Mouse (Mus musculus): ENCODE measurements around the gene Iscu.
"Not testable (repeated sequence)": the region's sequence is repeated elsewhere in the genome, so short reads cannot be mapped to it uniquely, and the experiment has no call there.

The Iscu gene

DNA sequence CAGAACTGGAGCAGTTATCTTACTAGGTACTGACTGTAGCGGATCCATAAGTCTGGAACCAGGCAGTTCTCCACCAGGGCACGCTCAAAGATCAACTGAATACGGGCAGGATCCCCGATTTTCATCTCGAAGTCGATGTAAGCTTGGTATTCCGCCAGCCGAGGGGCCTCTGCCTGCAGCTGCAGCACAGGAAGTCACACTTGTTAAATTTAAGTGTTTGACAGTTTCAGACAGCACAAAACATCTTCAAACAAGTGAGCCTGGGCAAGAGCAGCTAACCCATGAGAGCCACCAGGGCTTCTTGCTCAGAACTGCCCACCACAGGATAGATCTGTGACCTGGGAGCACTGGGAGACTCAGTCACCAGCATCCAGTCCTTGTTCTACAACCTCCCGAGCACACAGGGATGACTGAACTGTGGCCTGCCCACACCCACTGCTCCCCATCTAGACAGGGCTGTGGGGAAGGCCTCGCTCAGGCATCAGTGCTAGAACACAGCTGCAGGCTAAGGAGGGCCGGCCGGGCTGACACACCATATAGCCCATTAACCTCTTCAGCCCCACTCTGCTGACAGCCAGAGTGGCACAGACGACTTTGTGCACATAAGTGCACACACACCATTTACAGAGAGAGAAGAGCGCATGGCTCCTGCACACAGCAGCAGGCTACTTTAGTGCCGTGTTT is 17.1 kb upstream of the Iscu start:
- no peak for DNase-seq (ENCODE audit: low read depth, low spot score)

DNA sequence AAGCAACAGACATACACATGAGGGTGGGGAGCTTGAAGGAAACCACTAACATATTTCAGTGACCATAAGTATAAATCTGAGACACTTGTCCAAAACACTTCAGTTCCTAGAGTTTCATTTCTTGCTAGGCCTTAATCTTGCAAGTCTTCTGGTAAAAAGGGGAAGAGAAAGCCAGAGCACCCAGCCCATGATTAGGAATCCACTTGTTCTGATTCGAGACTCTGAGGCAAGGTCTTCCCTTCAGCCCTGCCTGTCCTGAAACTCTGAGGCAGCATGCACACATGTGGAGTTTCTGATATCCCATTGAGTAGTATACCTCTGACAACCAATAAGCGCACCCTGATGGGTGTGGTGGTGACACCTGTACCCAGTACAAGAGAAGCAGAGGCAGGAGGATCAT is 11.0 kb upstream of the Iscu start:
- no peak for DNase-seq (ENCODE audit: low read depth, low spot score)

DNA sequence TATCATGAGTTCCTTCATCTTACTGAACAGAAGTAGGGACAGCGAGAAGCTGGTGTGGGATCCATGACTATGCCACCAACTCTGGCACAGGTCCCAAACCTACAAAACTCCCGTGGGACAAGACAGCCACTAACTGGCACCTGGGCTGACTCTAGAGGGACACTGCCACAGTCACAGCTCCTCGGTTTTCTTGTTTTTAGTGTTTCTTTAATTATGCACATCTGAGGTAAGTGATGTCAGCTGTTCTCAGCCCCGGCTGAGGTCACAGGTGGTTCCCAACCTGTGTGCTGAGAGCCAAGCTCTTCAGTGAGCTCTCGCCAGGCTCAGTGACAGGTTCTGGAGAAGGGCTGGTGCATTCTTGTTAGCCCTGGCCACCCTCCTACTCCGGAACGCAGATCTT is 8.1 kb upstream of the Iscu start:
- no peak for DNase-seq (ENCODE audit: low read depth, low spot score)

DNA sequence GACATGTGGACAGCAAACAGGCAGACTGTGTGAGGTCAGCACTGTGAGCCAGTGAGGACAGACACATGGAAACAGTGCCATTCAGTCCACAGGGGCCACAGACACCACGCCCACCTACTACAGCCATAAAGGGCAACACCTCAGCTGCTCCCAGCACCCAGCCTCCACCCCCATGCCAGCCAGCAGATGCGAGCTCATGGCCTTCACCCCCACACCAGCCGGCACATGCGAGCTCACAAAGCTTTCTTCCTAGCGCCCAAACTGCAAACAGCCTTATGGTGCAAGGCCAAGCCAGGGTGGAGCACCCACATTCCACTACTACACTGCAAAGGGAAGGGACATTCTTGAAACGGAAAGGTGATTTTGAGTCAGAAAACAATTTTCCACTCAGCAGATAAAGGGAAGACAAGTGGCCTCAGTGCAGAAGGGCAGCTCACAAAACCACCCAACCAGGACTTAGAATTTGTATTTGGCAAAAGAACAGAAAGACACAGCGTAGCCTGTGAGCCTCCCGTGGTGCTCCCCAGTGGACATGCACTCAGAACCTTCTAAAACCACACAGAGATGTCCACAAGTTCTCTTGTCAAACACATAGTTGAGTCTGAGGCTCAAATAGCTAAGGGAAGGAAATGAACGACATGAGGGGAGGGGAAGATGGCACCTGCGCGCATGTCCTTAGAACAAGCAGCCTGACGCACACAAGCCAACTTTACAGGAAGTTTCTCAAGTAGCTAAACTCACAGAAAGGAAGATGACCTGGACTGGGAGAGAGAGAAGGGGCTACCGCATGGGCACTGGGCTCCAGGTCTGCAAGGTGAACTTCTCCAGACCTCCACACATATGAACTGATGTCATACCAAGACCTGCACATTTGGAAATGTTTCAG is 6.7 kb upstream of the Iscu start:
- no peak for DNase-seq (ENCODE audit: low read depth, low spot score)

DNA sequence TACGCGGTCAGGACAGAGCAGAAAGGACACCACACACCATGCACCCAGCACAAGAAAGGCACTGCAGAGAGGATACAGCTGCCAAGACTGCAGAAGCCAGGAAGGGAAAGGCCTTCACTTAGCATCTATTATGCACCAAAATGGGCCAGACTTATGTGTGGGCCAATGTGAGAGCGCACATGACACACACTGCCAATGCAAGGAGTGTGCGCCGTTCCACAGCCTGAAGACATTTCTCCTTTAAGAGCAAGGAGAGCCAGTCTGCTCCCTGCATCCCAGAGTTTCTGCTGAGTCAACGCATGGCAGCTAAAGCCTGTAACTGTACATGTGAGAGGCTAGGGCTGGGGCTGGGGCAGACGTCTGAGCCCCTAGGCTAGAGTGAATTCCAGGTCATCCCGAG is 3.7 kb upstream of the Iscu start:
- no peak for DNase-seq (ENCODE audit: low read depth, low spot score)

DNA sequence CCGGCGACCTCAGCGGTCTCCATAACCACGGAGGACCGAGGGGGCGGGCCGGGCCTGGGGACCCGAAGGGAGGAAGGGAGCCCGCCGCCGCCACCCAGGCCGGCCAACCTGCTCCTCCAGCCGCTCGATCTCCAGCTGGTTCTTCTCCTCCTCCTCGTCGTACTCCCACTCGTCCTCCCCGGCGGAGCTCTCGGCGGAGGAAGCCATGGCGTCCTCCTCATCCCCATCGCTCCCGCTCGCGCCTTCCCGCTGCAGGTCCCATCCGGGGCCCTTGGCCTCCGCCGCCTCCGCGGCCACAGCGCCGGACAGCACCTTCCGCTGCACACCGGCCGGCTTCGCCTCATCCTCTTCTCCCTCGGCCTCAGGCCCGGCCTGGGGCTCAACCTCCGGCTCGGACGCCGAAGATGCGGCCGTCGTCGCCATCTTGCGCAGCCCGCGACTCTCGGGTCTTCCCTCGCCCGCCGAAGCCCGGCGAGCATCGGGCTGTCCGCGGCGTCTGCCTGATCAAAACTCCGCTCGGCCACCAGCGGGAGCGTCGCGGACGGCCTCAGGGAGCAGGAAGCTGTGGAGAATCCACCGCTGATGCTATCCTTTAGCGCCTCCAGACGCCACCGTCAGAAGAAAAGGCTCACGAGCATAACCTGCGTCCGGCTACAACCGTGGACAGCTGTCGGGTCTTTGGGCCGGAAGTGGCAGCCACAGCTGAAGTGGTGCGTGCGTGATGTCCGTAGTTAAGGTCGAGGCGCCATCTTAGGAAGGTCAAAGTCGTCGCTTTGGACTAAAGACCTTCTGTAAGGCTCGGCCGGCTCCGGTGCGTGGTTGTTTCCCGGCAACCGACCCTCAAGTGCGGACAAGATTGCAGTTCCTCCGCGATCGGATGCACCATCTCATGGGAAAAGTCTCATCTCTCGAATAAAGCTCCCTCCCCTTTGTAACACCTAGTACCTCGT is 1.1 kb upstream of the Iscu start:
- DNase-seq (ENCODE audit: low read depth, low spot score), result peak; percentile 88

DNA sequence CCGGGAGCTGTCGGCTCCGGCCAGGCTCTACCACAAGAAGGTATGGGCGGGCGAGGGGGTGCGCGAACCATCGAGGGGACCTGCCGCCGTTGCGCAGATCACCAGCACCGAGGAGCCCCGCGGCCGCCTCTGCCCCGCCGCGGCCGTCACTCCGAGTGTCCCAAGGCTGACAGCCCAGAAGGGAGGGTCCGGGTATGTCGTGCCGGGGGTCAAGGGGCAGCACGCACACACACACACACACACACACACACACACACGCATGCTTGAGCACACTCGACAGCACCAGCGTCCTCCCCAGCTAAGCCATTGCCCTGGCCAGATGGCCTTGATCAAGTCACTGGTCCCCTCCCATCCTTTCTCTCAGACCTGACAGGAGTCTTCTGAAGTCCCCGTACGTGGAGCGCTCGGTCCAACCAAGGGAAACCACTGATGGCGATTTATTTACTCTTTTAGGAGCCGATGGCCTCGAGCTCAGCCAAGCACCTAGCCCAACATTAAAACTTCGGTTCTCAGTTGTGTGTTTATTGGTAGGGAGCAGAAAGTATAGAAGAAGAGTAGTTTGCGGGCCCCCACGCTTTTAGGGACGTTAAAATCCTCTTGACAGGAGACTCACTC is 464 bp downstream of the Iscu start:
- no peak for DNase-seq (ENCODE audit: low read depth, low spot score)

DNA sequence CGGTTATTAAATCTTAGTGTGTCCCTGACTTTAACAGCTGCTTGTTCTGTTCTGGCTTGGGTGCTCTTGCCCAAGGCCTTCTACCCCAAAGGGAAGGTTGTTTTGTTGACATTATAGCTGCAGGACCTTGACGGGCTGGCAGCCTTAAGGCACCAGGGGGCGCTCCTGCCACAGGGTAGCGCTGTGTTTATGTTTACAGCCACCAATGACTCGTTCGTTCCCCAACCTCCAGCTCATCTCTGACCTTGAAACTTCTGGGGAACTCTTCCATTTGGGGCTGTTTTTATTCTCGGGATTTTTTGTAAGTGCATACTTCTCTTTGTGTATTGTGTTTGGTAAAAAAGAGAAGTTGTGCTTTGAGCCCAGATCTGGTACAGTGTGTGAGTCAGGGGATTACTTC is 1.1 kb downstream of the Iscu start:
- DNase-seq (ENCODE audit: low read depth, low spot score), result peak; percentile 25

DNA sequence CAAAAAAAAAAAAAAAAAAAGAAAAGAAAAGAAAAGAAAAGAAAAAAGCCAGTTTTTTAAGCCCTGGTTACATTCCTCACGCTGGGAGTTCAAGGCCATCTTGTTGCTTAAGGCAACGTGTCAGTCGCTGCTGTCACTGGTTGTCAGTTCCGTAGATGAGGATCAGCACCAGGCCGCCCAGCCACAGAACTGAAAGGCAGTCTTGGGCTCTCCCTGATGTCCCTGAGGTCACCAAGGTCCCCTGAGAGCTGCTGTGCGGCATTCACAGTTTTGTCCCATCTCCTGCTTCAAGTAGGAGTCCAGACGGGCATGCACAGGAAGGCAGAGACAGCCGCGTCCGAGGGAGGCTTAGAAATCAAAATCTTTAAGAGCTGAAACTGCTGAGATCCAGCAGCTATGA is 3.0 kb downstream of the Iscu start:
- DNase-seq (ENCODE audit: low read depth, low spot score), result no peak

DNA sequence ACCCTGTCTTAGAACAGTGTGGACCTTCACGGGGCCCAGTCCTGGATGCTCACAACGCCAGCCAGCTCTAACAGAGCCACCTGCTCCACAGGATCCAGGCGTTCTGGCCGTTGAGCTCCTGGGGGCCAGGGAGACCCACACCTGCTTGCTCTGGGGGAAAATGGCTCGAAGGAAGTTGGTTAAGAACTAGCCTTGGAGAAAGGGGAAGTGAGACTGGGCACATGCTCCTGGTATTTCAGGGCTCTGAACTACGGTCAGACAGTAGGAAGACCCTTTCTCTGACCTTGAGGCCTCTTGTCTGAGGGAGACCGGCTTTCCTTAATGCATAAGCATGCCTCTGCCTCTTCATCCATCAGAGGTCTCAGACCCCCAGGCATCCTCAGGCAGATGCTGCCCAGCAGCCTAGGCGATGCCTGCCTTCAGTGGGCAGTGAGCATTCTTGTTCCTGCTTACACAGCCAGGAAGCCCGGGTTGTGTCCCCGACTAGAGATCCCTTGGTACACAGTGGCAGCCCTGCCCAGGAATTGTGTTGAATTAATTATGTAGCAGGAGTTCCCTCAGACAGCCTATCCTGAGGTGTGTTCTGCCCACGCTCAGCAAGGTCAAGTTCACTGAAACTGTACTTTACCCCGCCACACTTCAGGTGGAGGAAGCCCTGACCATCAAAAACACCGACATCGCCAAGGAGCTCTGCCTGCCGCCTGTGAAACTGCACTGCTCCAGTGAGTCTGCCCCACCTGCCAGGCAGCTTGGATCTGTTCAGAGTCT is 3.8 kb downstream of the Iscu start:
- no peak for DNase-seq (ENCODE audit: low read depth, low spot score)

DNA sequence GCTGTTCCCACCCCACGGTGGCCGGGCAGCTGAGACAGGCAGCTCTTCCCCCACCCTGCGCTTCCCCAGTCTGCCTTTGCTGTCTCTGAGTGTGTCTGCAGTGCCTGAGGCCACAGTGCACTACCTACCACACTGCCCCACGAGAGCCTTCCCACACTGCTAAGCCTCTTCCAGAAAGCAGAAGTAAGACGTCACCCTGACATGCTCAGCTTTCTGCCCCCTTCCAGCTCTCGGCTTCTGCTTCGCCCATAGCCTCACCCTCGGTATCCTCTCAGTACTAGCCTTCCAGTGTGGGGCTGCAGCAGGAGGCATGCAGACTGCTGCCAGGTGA is 4.3 kb downstream of the Iscu start:
- no peak for DNase-seq (ENCODE audit: low read depth, low spot score)

DNA sequence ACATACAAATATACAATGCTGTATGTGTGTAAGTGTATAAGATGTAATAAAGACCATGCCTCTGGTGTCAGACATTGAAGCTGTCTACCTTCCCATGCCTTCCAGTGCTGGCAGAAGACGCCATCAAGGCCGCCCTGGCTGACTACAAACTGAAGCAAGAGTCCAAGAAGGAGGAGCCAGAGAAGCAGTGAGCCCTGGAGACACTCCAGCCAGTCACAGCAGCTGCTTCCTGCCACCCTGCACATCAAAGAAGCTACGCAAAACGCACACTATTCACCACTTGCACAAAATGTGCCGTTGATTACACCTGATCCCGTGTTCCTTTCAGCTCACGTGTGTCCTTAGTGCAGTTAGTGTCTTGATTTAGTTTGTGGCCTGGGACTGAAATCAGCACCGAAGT is 5.2 kb downstream of the Iscu start:
- DNase-seq (ENCODE audit: low read depth, low spot score), result not testable (repeated sequence)

DNA sequence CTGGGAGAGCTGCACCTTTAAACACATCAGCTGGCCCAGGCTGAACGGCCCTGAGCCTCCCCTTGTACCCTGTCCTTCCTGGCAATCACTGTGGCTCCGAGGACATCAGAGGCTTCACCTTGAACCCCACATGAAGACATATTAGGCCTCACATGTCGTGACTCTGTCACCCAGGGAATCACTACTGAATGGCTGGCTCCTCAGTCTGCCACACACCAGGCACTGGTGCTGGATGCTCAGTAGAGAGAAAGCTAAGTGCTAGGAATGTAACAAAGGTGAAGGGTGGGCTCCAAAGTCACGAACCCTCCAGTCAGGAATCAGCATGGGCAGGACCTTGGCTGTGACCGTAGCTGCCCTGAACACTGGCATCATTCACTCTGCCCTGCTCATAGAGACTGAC is 7.0 kb downstream of the Iscu start:
- no peak for DNase-seq (ENCODE audit: low read depth, low spot score)

DNA sequence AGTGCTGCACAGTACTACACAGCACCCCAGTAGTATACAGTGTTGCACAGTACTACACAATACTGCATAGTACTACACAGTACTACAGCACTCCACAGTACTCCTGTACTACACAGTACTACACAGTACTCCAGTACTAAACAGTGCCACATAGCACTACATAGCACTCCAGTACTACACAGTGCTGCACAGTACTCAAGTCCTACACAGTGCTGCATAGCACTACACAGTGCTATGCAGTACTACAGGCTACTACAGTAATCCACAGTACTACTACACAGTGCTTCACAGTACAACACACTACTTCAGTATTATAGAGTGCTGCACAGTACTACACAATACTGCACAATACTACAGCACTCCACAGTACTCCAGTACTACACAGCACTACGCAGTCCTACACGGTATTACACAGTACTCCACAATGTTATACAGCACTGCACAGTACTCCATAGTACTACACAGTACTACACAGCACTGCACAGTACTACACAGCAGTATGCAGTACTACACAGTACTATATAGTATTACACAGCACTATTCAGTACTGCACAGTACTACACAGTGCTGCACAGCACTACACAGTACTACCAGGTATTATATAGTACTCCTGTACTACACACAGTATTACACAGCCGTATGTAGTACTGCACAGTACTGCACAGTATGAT is 7.7 kb downstream of the Iscu start:
- DNase-seq (ENCODE audit: low read depth, low spot score), result no peak

DNA sequence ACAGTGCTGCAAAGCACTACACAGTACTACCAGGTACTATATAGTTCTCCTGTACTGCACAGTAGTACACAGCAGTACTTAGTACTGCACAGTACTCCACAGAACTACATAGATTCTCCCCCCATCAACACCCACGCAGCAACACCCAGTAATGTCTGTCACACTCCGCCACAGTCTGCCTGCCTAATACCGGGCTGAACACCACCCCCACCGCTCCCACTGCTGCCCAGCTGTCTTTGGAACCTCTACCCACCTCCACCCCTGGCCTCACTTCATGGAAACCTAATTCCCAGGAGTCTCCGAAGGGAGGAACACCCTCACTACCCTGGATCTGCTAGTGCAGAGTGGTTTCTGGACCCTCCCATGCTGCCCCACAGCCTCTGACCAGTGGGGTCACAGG is 8.2 kb downstream of the Iscu start:
- DNase-seq (ENCODE audit: low read depth, low spot score), result no peak

DNA sequence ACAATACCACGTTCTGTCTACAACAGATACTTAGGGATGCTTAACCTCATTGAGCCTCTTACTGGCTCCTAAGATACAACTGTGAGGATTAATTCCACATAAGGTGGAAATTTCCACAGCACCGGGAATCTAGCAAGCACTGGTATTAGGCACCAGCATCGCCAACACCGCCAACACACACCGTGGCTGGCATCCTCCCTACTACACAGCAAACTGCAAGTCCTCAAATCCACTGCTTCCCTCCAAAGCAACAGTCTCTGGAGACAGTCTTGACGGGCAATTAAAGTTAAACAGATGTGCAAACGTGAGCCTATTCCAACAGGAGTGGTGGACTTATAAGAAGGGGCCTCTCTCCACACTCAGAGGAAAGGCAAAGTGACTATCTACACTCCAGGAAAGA is 8.7 kb downstream of the Iscu start:
- no peak for DNase-seq (ENCODE audit: low read depth, low spot score)

DNA sequence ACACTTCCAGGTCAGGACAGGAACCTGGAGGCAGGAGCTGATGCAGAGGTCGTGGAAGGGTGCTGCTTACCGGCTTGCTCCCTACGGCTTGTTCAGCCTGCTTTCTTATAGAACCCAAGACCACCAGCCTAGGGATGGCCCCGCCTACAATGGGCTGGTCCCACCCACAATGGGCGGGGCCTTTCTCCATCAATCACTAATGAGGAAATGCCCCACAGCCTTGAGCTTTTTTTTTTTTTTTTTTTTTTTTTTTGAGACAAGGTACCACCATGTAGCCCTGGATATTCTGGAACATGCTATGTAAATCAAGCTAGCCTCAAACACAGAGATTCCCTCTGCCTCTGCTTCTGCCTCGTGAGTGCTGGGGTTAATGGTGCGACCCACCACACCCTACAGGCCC is 9.3 kb downstream of the Iscu start:
- DNase-seq (ENCODE audit: low read depth, low spot score), result no peak

DNA sequence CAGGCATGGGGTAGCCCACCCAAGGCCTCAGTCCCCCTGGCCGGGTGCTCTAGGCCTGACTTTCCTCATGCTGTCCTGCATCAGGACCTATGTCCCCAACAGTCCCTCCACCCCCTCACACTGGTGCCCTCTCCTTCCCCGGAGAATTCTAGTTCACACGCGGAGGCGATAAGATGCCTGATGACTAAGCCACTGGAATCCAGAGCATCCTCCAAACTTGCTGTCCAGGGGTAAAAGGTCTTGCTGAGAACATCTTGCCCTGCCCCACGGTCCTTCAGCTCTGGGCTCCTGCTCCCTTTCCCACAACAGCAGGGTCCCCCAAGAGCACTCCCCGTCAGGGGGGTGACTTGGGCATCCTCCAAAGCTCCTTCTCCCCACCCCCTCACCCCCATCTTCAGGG is 10.1 kb downstream of the Iscu start:
- DNase-seq (ENCODE audit: low read depth, low spot score), result no peak

DNA sequence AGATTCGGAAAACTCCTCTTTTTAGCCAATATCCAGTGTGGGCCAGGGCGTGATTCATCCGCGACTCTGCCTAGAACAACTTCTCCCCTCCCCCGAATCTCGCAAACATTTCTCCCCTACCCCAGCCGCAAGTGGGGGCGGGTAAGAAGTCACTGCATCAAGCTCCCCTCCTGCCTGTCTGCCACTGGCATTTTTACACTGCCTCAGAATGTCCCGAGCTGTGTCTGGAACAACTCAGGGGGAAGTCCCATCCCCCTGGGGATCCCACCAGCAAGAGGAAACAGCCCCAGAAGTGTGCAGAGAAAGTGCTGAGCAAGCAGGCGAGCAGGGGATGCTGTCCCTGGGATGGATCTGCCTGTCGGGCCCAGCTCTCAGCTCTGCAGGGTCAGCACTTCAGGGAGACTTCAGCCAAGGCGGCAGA is 11.0 kb downstream of the Iscu start:
- DNase-seq (ENCODE audit: low read depth, low spot score), result no peak

DNA sequence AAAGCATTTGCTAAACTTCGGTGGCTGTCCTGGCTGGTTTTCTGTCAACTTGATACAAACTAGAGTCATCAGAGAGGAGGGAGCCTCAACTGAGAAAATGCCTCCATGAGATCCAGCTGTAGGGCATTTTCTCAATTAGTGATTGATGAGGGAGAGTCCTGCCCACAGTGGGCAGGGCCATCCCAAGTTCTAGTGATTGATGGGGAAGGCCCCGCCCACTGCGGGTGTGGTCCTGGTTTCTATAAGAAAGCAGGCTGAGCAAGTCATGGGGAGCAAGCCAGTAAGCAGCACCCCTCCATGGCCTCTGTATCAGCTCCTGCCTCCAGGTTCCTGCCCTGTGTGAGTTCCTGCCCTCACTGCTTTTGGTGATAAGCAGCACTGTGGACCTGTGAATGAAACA is 11.6 kb downstream of the Iscu start:
- not testable (repeated sequence) for DNase-seq (ENCODE audit: low read depth, low spot score)

DNA sequence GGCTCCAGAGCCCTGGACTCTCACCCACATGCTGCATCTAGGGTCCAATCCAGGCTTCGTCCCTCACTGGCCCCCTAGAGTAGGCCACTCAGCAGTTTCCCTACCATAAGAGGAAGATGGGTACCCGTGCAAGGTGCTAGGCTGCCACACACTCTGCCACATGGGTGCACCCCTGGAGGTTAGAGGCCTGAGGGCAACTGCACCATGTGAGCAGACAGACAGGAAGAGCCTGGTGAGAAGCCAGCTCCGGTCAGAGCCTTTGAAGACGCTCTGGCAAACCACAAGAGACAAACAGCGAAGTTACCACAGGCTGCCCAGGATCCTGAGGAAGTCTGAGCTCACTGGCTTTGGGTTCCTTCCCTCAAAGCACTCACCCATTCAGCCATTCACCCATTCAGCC is 14.4 kb downstream of the Iscu start:
- DNase-seq (ENCODE audit: low read depth, low spot score), result no peak

All from retina, adult 2 months (tissue).